Mouse (Mus musculus): ENCODE data around the gene Gm1123.

Gm1123 gene

GRCm38 (mm10) chr9:99035575-99035974, at the start of gene Gm1123:
Gm1123 (minus strand) TSS chr9:99035715.
- DNase-seq (ENCODE audit: low read depth): no peak

GRCm38 (mm10) chr9:99081718-99082117, 46.2 kb upstream of the Gm1123 start:
- DNase-seq (ENCODE audit: low read depth): no peak

- no peak for DNase-seq (ENCODE audit: low read depth)
These were observed 45.8 kb upstream of the Gm1123 start for GRCm38 (mm10) chr9:99081308-99081707.

- DNase-seq (ENCODE audit: low read depth): no peak
These were observed 45.1 kb upstream of the Gm1123 start for GRCm38 (mm10) chr9:99080657-99081056.

GRCm38 (mm10) chr9:99074462-99074861, 38.9 kb upstream of the Gm1123 start:
- DNase-seq (ENCODE audit: low read depth): no peak

GRCm38 (mm10) chr9:99072538-99072937, 37.0 kb upstream of the Gm1123 start:
- no peak for DNase-seq (ENCODE audit: low read depth)

GRCm38 (mm10) chr9:99065311-99065710, 29.8 kb upstream of the Gm1123 start:
- DNase-seq (ENCODE audit: low read depth): no peak

GRCm38 (mm10) chr9:99064216-99064615, 28.7 kb upstream of the Gm1123 start:
- DNase-seq (ENCODE audit: low read depth): peak; percentile 62

GRCm38 (mm10) chr9:99062544-99062943, 27.0 kb upstream of the Gm1123 start:
- peak; percentile 78 for DNase-seq (ENCODE audit: low read depth)

- DNase-seq (ENCODE audit: low read depth): no peak
These were observed 22.2 kb upstream of the Gm1123 start for GRCm38 (mm10) chr9:99057751-99058150.

GRCm38 (mm10) chr9:99049760-99050159, 14.2 kb upstream of the Gm1123 start:
- DNase-seq (ENCODE audit: low read depth): no peak

GRCm38 (mm10) chr9:99048724-99049250, 13.3 kb upstream of the Gm1123 start:
- no peak for DNase-seq (ENCODE audit: low read depth)

GRCm38 (mm10) chr9:99044761-99045160, 9.2 kb upstream of the Gm1123 start:
- DNase-seq (ENCODE audit: low read depth): no peak

- no peak for DNase-seq (ENCODE audit: low read depth)
These were observed 7.1 kb upstream of the Gm1123 start for GRCm38 (mm10) chr9:99042641-99043040.

- DNase-seq (ENCODE audit: low read depth): no peak
These were observed 6.5 kb upstream of the Gm1123 start for GRCm38 (mm10) chr9:99041994-99042393.

GRCm38 (mm10) chr9:99034111-99034510, 1.4 kb downstream of the Gm1123 start:
- no peak for DNase-seq (ENCODE audit: low read depth)

GRCm38 (mm10) chr9:99032031-99032430, 3.5 kb downstream of the Gm1123 start:
- DNase-seq (ENCODE audit: low read depth): no peak

GRCm38 (mm10) chr9:99021751-99022150, 13.8 kb downstream of the Gm1123 start:
- no peak for DNase-seq (ENCODE audit: low read depth)

GRCm38 (mm10) chr9:99021166-99021565, 14.3 kb downstream of the Gm1123 start:
- no peak for DNase-seq (ENCODE audit: low read depth)

- DNase-seq (ENCODE audit: low read depth): no peak
These were observed 17.8 kb downstream of the Gm1123 start for GRCm38 (mm10) chr9:99017679-99018078.

- no peak for DNase-seq (ENCODE audit: low read depth)
These were observed 18.8 kb downstream of the Gm1123 start for GRCm38 (mm10) chr9:99016759-99017158.

- DNase-seq (ENCODE audit: low read depth): no peak
These were observed 19.2 kb downstream of the Gm1123 start for GRCm38 (mm10) chr9:99016301-99016700.

GRCm38 (mm10) chr9:99009898-99010199, 25.7 kb downstream of the Gm1123 start:
- no peak for DNase-seq (ENCODE audit: low read depth)

GRCm38 (mm10) chr9:99009069-99009897, 26.2 kb downstream of the Gm1123 start:
- peak; percentile 63 for DNase-seq (ENCODE audit: low read depth)

Measured in naive thymus-derived CD4-positive, alpha-beta T cell, adult 2 months (primary cell).